Mouse (Mus musculus) G1E (cell line): Measurements from ENCODE around the gene Nt5c3b. TPM values are rescaled to one million over a fixed set of nuclear protein-coding genes. Genes with fewer than 3 reads are reported as not detected.

Experiments used
- ATAC-seq: 2 replicates; pipeline ENCODE4 v1.8.0; 2016; ENCODE audit warnings: mild to moderate bottlenecking; ENCODE audit not compliant: insufficient number of reproducible peaks, poor library complexity, low FRiP score, severe bottlenecking; ENCODE audit errors: extremely low read depth
- DNase-seq: peaks from one replicate; pipeline ENCODE4 v3.0.0; 2012; ENCODE audit warnings: low spot score
- H3K27me3 ChIP-seq: 2 replicates; pipeline ENCODE4 v1.6.1; 2012; ENCODE audit warnings: mild to moderate bottlenecking, low read length, inconsistent platforms; ENCODE audit not compliant: insufficient read depth
- H3K36me3 ChIP-seq: replicated peaks from 2 replicates; pipeline ENCODE3; 2012; ENCODE audit warnings: mild to moderate bottlenecking, inconsistent platforms
- H3K4me1 ChIP-seq: 2 replicates; pipeline ENCODE4 v1.6.1; 2012; ENCODE audit warnings: low read depth, low read length, inconsistent platforms, mixed read lengths; ENCODE audit not compliant: insufficient read depth
- H3K4me3 ChIP-seq: 2 replicates; pipeline ENCODE4 v1.5.1; 2012; ENCODE audit warnings: low read depth, mild to moderate bottlenecking, inconsistent platforms, low read length, moderate library complexity, mixed read lengths
- H3K9me3 ChIP-seq: replicated peaks from 2 replicates; pipeline ENCODE4 v1.6.1; 2012; ENCODE audit warnings: inconsistent platforms
- CTCF ChIP-seq: IDR thresholded peaks from 2 replicates; pipeline ENCODE4 v1.5.1; 2012; ENCODE audit warnings: low read depth, low read length, inconsistent platforms, mixed read lengths
- GATA1 ChIP-seq: IDR thresholded peaks from 2 replicates; pipeline ENCODE4 v1.6.1; 2012; ENCODE audit warnings: borderline replicate concordance, low read length, inconsistent platforms, mixed read lengths
- GATA2 ChIP-seq: IDR thresholded peaks from 2 replicates; pipeline ENCODE4 v1.6.1; 2012; ENCODE audit warnings: low read depth, low read length, inconsistent platforms, borderline replicate concordance
- POLR2AphosphoS5 ChIP-seq: IDR thresholded peaks from 2 replicates; pipeline ENCODE4 v1.6.1; 2012; ENCODE audit warnings: low read depth, low read length, inconsistent platforms; ENCODE audit not compliant: insufficient replicate concordance
- TAL1 ChIP-seq: conservative IDR thresholded peaks from 2 replicates; pipeline ENCODE4 v1.6.1; 2012; ENCODE audit warnings: low read depth, low read length, inconsistent platforms, mixed read lengths
- polyA plus RNA-seq: library from polyadenylated mRNA; stranded (reverse); fragments of >175 nt; gene quantifications from 2 replicates; pipeline ENCODE4 v1.2.3, GENCODE M21; 2012
- total RNA-seq, 2 experiments: library from RNA; stranded (forward) in 1 of 2; stranded (reverse) in 1 of 2; fragments of 200-1000 nt in 1 of 2; fragments of >200 nt in 1 of 2; fragmentation: Nextera tagmentation in 1 of 2; gene quantifications; 2 replicates each; pipeline ENCODE4 v1.2.3; 2014 to 2017

Nt5c3b gene
- total and polyA plus RNA-seq, 3 experiments, result 13.3 to 41.2 (median 19.1) TPM

DNA sequence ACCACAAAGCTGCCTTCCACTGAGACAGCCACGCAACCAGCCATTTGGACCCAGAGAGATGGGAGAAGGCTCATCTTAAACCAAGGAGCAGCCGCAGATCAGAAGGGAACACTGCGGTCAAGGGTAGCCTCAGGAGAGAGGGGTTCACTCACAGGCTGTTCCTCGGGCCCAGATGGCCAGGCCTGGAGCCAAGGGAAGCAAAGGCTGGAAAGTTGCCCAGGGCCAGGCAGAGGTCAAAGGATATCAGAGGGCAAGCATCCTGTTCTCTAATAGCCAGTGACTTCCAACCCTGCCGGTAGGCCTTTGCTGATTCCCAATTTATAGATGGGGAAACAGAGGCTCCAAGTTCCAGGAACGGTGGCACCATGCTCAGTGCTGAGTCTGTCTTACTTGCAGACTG, 53.0 kb downstream of the Nt5c3b start:
- DNase-seq (no peak), ATAC-seq (no peak)
- Histone ChIP-seq H3K36me3 (no peaks in the 10 kb centered on the region), H3K4me1 (no peaks in the 10 kb centered on the region), H3K9me3 (no peaks in the 10 kb centered on the region), H3K27me3 (peaks cover 62% of the 10 kb centered on the region), H3K4me3 (no peak overlapping the region)
- no peak for TF ChIP-seq CTCF

DNA sequence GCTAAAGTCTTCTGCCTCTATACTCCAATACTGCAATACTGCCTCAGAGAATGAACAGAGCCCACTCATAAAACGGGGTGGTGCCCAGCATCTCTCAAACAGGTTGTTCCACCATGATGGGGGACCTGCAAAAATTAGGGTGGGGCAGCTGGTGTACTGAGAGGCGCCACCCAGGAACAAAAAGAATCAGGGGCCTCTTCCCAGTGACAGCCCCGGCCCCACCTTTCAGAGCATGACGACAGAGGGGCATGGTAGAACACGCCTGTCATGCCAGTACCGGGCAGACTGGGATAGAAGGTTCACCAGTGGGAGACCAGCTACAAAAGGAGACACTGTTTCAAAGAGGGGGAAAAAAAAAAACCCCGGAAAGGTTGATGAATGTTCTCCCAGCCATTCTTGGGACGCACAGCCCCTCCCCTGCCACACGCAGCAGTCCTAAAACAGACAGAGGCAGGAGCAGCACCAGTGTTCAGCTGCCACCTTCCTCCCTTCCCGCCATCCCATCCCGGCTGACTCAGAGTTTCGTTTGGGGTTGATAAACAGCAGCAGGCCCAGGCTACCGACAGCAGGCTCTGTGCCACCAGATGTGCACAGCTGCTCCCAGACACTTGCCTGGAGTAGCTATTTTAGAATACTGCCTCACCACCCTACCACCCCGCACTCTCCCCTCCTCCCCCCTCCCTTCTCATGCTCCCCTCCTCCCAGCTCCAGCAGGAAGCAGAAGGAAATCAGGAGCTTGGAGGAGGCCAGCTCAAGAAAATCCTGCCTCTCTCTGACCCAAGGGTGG, 53.8 kb downstream of the Nt5c3b start:
- ATAC-seq (no peak), DNase-seq (no peak)
- Histone ChIP-seq H3K36me3 (no peaks in the 10 kb centered on the region), H3K4me1 (no peaks in the 10 kb centered on the region), H3K4me3 (no peak overlapping the region), H3K27me3 (peaks cover 63% of the 10 kb centered on the region), H3K9me3 (no peaks in the 10 kb centered on the region)
- no peak for TF ChIP-seq GATA2
- TF ChIP-seq POLR2AphosphoS5, result no peak
- no peak for TF ChIP-seq CTCF
- TF ChIP-seq GATA1, result no peak
- no peak for TF ChIP-seq TAL1

DNA sequence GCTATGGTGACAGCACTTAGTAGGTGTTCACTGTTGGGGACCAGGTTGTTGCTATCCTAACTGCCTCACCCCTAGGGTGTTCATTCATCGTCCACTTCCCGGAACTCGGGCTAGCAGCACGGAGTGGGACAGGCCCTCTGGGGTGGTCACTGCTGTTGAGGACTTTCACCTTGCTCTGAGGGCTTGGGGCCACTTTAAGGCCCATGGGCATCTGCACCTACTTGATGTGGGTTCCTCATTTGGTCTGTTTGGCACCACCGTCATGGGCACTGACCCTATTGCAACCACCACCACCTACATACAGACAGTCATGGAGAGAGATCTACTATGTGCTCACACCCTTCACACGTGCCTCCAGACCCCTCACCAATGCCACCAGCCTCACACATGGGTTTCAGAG, 54.5 kb downstream of the Nt5c3b start:
- no peaks in the 10 kb centered on the region for H3K9me3 ChIP-seq
- DNase-seq (no peak), ATAC-seq (no peak)
- no peak overlapping the region for H3K4me3 ChIP-seq
- no peaks in the 10 kb centered on the region for H3K36me3 ChIP-seq
- H3K4me1 ChIP-seq, result no peaks in the 10 kb centered on the region
- no peak for TF ChIP-seq GATA1
- no peak for TF ChIP-seq GATA2
- no peak for TF ChIP-seq CTCF
- TF ChIP-seq TAL1, result no peak
- TF ChIP-seq POLR2AphosphoS5, result no peak
- peaks cover 58% of the 10 kb centered on the region for H3K27me3 ChIP-seq

DNA sequence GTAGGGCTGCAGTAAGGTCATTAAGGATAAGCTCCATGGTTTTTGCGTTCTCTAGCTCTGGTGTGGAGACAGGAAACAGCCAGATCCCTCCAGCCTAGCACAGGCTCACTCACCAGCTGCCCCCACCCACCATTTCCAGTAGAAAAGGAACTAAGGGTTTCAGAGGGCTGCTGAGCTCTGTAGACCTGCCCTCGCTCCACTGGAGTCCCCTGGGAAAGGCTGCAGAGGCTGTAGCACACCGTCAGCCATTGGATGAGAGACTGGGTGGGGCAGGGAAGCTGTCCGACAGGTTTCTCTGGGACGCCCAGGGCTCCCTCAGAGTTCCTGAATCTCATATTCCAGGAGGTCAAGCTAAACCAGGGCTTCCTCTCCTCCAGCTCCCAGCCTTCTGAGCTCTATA, 55.0 kb downstream of the Nt5c3b start:
- Histone ChIP-seq H3K9me3 (no peaks in the 10 kb centered on the region), H3K36me3 (no peaks in the 10 kb centered on the region), H3K4me1 (no peaks in the 10 kb centered on the region), H3K27me3 (peaks cover 60% of the 10 kb centered on the region), H3K4me3 (no peak overlapping the region)
- DNase-seq (no peak), ATAC-seq (no peak)
- TF ChIP-seq GATA1, result no peak

DNA sequence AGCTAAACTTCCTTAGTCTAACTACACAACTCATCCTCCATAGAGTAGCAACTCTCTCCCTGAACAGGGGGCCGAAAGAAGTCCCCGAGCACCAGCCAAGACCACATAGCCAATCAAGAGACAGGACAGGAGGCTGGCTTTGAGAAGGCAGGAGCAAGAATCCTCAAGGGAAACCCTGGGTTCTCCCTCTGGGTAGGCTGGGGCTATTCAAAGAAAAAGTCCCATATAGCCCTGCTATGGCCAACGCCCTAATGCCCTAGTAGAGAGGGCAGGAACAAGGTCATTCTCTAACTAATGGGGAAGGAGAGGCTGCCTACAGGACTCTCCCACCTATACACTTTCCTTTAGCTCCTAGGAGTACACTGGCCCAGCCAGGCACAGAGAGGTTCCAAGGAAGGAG, 56.6 kb downstream of the Nt5c3b start:
- TF ChIP-seq GATA2 (no peak), TAL1 (no peak), GATA1 (no peak), CTCF (no peak), POLR2AphosphoS5 (no peak)
- H3K9me3 ChIP-seq, result no peaks in the 10 kb centered on the region
- DNase-seq (no peak), ATAC-seq (no peak)
- no peaks in the 10 kb centered on the region for H3K4me1 ChIP-seq
- H3K36me3 ChIP-seq, result no peaks in the 10 kb centered on the region
- no peak overlapping the region for H3K4me3 ChIP-seq
- H3K27me3 ChIP-seq, result peaks cover 55% of the 10 kb centered on the region

DNA sequence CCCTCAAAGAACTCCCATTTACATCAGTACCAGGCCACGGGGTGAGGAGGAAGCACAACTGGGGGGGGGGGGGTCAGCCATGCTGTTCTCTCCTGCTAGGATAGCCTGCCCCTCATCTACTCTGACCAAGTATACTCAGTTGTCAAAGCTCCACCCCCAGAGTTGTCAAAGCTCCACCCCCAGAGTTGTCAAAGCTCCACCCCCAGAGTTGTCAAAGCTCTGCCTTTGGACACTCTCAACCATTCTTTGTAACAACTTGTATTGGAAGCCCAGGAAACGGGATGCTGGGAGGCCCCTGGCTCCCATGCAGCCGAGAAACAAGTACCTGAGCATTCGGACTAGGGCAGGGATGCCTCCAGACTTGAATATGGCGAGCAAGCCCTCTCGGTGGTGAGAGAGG, 58.9 kb downstream of the Nt5c3b start:
- Histone ChIP-seq H3K36me3 (no peaks in the 10 kb centered on the region), H3K27me3 (peaks cover 54% of the 10 kb centered on the region), H3K4me1 (no peaks in the 10 kb centered on the region), H3K4me3 (no peak overlapping the region; the same call in 1 of the 2 replicates), H3K9me3 (no peaks in the 10 kb centered on the region)
- ATAC-seq (no peak), DNase-seq (no peak)
- TF ChIP-seq GATA1 (no peak), TAL1 (no peak), CTCF (no peak), GATA2 (no peak), POLR2AphosphoS5 (no peak)

DNA sequence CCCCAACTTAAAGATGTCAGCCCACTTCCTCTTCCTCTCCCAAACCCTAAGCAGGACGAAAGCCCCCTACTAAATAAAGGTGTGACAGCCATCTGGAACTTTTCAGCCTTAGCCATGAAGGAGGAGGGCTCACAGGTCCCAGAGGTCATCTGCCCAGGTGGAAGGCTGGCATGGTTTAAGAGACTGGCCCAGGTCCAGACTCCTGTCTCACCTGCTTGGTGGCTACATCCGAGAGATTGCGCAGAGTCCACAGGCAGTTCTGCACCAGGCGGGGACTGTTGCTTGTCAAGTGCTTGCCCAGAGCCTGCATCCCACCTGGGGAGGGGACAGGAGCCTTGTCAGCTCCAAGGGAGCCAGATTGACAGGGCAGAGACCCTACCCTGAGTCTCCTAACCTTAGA, 62.3 kb downstream of the Nt5c3b start:
- TF ChIP-seq GATA1 (no peak), TAL1 (no peak), GATA2 (no peak), CTCF (no peak), POLR2AphosphoS5 (no peak)
- Histone ChIP-seq H3K36me3 (no peaks in the 10 kb centered on the region), H3K4me3 (no peak overlapping the region), H3K27me3 (peaks cover 42% of the 10 kb centered on the region), H3K4me1 (no peaks in the 10 kb centered on the region), H3K9me3 (no peaks in the 10 kb centered on the region)
- ATAC-seq (no peak), DNase-seq (no peak)
